Mouse (Mus musculus) small intestine, adult 2 months (tissue): ENCODE data around the gene Nfib.

Source experiments
- CTCF ChIP-seq: fragments of 200-500 bp; IDR thresholded peaks from 2 replicates; pipeline ENCODE4 v1.5.1; 2012; ENCODE audit warnings: low read depth, mild to moderate bottlenecking, control low read depth, inconsistent platforms, low read length, moderate library complexity, mixed read lengths; ENCODE audit not compliant: insufficient replicate concordance, insufficient read length; ENCODE audit errors: extremely low read depth
- POLR2A ChIP-seq: fragments of 200-500 bp; IDR thresholded peaks from 2 replicates; pipeline ENCODE4 v1.6.1; 2012; ENCODE audit warnings: low read depth, mild to moderate bottlenecking, control low read depth, inconsistent platforms, low read length, moderate library complexity

DNA sequence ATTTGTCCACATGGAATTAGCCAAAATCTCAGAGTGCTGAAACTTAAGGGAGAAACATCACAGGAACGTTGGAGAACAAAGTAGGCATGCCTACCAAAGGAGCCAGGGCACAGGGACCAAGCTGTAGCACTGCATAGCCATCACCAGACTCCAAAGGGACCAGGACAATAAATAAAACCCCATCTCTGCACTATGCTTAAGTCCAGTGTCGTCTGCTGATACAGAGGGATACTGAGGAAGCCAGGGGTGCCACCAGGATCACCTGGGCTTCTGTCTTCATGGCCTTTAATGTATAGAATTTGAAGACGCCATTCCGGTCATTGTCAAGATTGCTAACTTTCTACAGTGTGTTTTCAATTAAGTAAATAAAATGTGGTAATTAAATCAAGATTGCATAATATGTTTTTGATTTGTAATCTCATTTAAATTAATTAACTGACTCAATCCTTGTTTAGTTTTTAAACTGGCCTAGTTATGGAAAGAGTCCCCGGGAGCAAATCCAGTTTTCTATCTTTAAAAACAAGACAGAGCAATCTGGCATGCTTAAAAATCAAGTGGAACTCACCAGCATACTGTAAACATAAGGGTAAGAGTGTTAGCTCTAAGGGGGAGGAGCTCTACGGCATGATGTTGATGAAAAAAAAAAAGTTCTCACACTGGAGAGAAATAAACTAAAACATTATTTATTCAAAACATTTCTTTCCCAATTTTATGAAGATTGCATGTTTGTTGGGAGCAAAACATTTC, 313.7 kb downstream of the Nfib start:
- TF ChIP-seq CTCF = no peak
- no peak for TF ChIP-seq POLR2A
